Mouse (Mus musculus) liver, embryonic 12.5 days (tissue): ENCODE results near the gene Gm6583. TPM values are rescaled to one million over a fixed set of nuclear protein-coding genes. Genes with fewer than 3 reads are reported as not detected.

Experiments used
- ATAC-seq: fragments of 200-750 bp; cut with Nextera tagmentation; 2 replicates; pipeline ENCODE4 v1.8.0; 2017; ENCODE audit warnings: moderate number of reproducible peaks, mild to moderate bottlenecking, moderate library complexity
- H3K27ac ChIP-seq: fragments of 300-500 bp; sonication (generic); 2 replicates; pipeline ENCODE4 v1.5.1; 2016; ENCODE audit warnings: mild to moderate bottlenecking
- H3K27me3 ChIP-seq: fragments of 300-500 bp; sonication (generic); replicated peaks from 2 replicates; pipeline ENCODE4 v1.6.1; 2016; ENCODE audit warnings: mild to moderate bottlenecking, moderate library complexity
- H3K36me3 ChIP-seq: fragments of 300-500 bp; sonication (generic); 2 replicates; pipeline ENCODE4 v1.6.1; 2016; ENCODE audit warnings: mild to moderate bottlenecking, moderate library complexity
- H3K4me1 ChIP-seq: fragments of 300-500 bp; sonication (generic); 2 replicates; pipeline ENCODE4 v1.6.1; 2016
- H3K4me2 ChIP-seq: fragments of 300-500 bp; sonication (generic); 2 replicates; pipeline ENCODE4 v1.6.1; 2016; ENCODE audit warnings: mild to moderate bottlenecking, moderate library complexity
- H3K4me3 ChIP-seq: fragments of 300-500 bp; sonication (generic); 2 replicates; pipeline ENCODE4 v1.5.1; 2016; ENCODE audit warnings: mild to moderate bottlenecking, moderate library complexity
- H3K9ac ChIP-seq: fragments of 300-500 bp; sonication (generic); 2 replicates; pipeline ENCODE4 v1.6.1; 2016; ENCODE audit warnings: mild to moderate bottlenecking, moderate library complexity
- H3K9me3 ChIP-seq: fragments of 300-500 bp; sonication (generic); replicated peaks from 2 replicates; pipeline ENCODE4 v1.6.1; 2016; ENCODE audit warnings: mild to moderate bottlenecking, moderate library complexity
- WGBS: fragments of 180-500 bp; shearing (Covaris S2); methylation state at CpG from one replicate; pipeline ENCODE4 v1.1.7; 2016; ENCODE audit not compliant: insufficient replicate concordance; 5-methylcytosine and 5-hydroxymethylcytosine counted together
- polyA plus RNA-seq: library from polyadenylated mRNA; unstranded; fragments of >200 nt; fragmentation: Nextera tagmentation; extraction: Ambion mirVana; gene quantifications from 2 replicates; pipeline ENCODE4 v1.2.1, GENCODE M21; 2016

Gene Gm6583
- polyA plus RNA-seq, 1 experiment from 2014 or later = 0.35 TPM

DNA sequence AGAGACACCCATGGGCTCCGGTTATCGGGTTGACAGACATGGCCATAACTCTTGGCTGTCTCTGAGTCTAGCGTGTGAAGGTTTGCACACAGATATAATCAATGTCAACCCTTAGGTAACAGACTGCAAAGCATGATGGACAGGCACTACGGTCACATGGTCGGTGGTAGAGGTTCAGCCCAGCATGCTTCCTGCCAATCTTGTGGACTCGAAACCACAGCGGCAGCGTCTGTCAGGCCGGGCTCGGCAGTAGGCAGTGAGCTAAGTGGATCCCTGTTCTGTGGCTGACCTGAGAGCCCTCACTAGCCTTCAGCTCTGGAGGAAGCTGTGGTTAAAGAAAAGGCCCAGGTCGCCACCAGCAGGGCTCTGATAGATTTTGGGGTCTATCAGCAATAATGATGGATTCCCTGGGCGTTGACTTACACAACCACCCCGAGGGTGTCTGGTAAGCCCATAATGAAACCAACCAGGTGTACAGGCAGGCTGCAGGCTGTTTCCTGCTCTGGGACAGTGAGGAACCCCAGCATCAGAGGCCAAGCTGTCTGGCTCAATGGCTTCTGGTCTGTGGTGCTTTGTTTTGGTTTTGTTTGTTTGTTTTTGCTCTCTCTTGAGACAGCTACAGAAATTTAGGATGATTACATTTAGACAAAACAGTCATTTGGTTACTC is 29.1 kb upstream of the Gm6583 start:
- Histone ChIP-seq H3K9ac (no peak overlapping the region), H3K4me1 (peaks cover 35% of the 10 kb centered on the region), H3K27me3 (no peaks in the 10 kb centered on the region), H3K4me3 (no peak overlapping the region), H3K9me3 (no peaks in the 10 kb centered on the region), H3K36me3 (no peaks in the 10 kb centered on the region), H3K4me2 (no peak overlapping the region), H3K27ac (no peak overlapping the region)
- no peak for ATAC-seq
- WGBS = 26% methylated on average over 13 of the region's 13 CpGs

GRCm38 (mm10) chr5:112382641-112383330 is 27.0 kb upstream of the Gm6583 start:
- no peak overlapping the region for H3K4me2 ChIP-seq
- no peak for ATAC-seq
- no peaks in the 10 kb centered on the region for H3K9me3 ChIP-seq
- no peak overlapping the region for H3K9ac ChIP-seq
- no peak overlapping the region for H3K27ac ChIP-seq
- H3K27me3 ChIP-seq = no peaks in the 10 kb centered on the region
- WGBS = 69% methylated on average over 17 of the region's 17 CpGs
- H3K4me1 ChIP-seq = peaks cover 35% of the 10 kb centered on the region
- H3K4me3 ChIP-seq = no peak overlapping the region
- peaks cover 21% of the 10 kb centered on the region; the same call in 1 of the 2 replicates for H3K36me3 ChIP-seq

- Histone ChIP-seq H3K27ac (no peak overlapping the region), H3K4me2 (no peak overlapping the region), H3K4me3 (no peak overlapping the region), H3K27me3 (no peaks in the 10 kb centered on the region), H3K9ac (no peak overlapping the region), H3K36me3 (peaks cover 26% of the 10 kb centered on the region; the same call in 1 of the 2 replicates), H3K4me1 (peaks cover 34% of the 10 kb centered on the region), H3K9me3 (no peaks in the 10 kb centered on the region)
- WGBS = 76% methylated on average over 8 of the region's 9 CpGs
- no peak for ATAC-seq
Observed at GRCm38 (mm10) chr5:112382042-112382441, 26.2 kb upstream of the Gm6583 start.

DNA sequence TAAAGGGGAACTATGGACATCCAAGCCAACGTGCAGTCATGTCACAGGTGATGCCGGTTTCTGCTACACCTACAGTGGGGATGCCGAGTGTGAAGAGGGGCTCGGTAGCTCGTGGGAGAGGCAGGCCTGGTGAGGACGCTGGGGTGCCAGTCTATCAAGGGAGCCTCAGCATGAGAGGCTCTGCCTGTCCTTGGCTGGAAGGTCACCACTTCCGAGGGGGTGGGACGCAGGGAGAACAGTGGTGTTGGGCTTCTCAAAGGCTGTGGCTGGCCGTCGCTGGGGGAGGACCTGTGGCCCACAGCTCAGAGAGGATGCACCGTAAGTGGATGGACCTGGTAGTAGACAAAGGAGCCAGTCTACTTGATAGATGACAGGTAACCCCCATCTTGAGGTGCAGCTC is 25.3 kb upstream of the Gm6583 start:
- no peak overlapping the region for H3K27ac ChIP-seq
- WGBS = 63% methylated on average over 11 of the region's 11 CpGs
- H3K27me3 ChIP-seq = no peaks in the 10 kb centered on the region
- H3K4me3 ChIP-seq = no peak overlapping the region
- no peak overlapping the region for H3K9ac ChIP-seq
- peaks cover 26% of the 10 kb centered on the region; the same call in 1 of the 2 replicates for H3K36me3 ChIP-seq
- H3K4me2 ChIP-seq = no peak overlapping the region
- no peaks in the 10 kb centered on the region for H3K9me3 ChIP-seq
- ATAC-seq = no peak
- peaks cover 26% of the 10 kb centered on the region for H3K4me1 ChIP-seq

DNA sequence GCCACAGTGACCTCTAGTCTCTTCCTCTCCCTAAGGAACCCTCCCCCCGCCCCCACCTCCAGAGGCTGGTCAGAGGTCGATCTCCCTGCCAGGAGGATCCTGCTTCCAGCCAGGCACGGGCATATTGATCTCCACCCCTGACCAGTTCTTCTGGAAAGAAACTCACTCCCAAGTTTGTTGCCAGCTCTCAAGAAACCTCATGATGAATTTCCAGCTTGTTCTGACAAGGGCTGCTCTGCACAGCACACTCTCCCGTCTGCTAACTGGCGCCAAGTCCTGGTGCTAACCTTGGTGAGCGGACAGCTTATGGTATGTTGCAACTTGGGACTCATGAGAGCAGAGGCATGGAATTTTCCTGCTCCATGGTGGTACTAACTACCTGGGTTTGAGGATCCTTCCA is 22.9 kb upstream of the Gm6583 start:
- no peak for ATAC-seq

GRCm38 (mm10) chr5:112377380-112377779 is 21.5 kb upstream of the Gm6583 start:
- no peak for ATAC-seq
- no peaks in the 10 kb centered on the region for H3K9me3 ChIP-seq
- 88% methylated on average over 1 of the region's 1 CpGs for WGBS
- peaks cover 61% of the 10 kb centered on the region for H3K36me3 ChIP-seq
- no peak overlapping the region for H3K4me3 ChIP-seq
- H3K27me3 ChIP-seq = no peaks in the 10 kb centered on the region
- H3K27ac ChIP-seq = no peak overlapping the region
- H3K9ac ChIP-seq = no peak overlapping the region
- no peak overlapping the region for H3K4me2 ChIP-seq
- peaks cover 8% of the 10 kb centered on the region for H3K4me1 ChIP-seq

More for the DNA sequence above, 22.9 kb upstream of the Gm6583 start:
- WGBS = 71% methylated on average over 6 of the region's 6 CpGs
- Histone ChIP-seq H3K9ac (no peak overlapping the region), H3K27me3 (no peaks in the 10 kb centered on the region), H3K4me3 (no peak overlapping the region), H3K4me1 (peaks cover 9% of the 10 kb centered on the region), H3K27ac (no peak overlapping the region), H3K9me3 (no peaks in the 10 kb centered on the region), H3K36me3 (peaks cover 49% of the 10 kb centered on the region), H3K4me2 (no peak overlapping the region)

DNA sequence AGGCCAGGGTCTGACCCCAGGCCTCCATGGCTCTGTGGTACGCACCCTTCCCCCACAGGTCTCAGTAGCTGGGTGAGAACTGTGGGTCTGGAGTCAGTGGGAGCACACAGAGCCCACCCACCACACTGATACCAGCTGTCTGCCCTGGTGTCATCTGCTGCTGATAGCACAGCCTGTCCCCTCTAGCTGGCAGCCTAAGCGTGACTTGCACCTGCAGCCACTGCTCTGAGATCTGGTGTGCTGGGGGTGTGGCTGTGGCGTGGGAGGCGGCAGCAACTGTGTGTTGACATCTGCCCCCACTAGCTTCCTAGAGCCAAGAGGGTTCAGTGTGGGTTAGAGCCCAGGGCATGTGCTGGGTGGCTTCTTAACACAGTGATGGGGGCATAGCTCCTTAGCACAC is 20.3 kb upstream of the Gm6583 start:
- H3K36me3 ChIP-seq = peaks cover 74% of the 10 kb centered on the region
- H3K27me3 ChIP-seq = no peaks in the 10 kb centered on the region
- WGBS = 59% methylated on average over 4 of the region's 4 CpGs
- peak; percentile 61; the same call in 1 of the 2 replicates for ATAC-seq
- H3K4me2 ChIP-seq = no peak overlapping the region
- no peak overlapping the region for H3K4me3 ChIP-seq
- peaks cover 4% of the 10 kb centered on the region; the same call in 1 of the 2 replicates for H3K4me1 ChIP-seq
- H3K27ac ChIP-seq = no peak overlapping the region; the same call in 1 of the 2 replicates
- H3K9ac ChIP-seq = no peak overlapping the region
- no peaks in the 10 kb centered on the region for H3K9me3 ChIP-seq

GRCm38 (mm10) chr5:112371933-112372332 is 16.1 kb upstream of the Gm6583 start:
- WGBS = 75% methylated on average over 7 of the region's 7 CpGs
- no peak for ATAC-seq
- Histone ChIP-seq H3K27ac (no peak overlapping the region), H3K9ac (no peak overlapping the region), H3K4me2 (no peak overlapping the region), H3K4me1 (peaks cover 4% of the 10 kb centered on the region; the same call in 1 of the 2 replicates), H3K4me3 (no peak overlapping the region), H3K36me3 (peaks cover 78% of the 10 kb centered on the region), H3K9me3 (no peaks in the 10 kb centered on the region), H3K27me3 (no peaks in the 10 kb centered on the region)

DNA sequence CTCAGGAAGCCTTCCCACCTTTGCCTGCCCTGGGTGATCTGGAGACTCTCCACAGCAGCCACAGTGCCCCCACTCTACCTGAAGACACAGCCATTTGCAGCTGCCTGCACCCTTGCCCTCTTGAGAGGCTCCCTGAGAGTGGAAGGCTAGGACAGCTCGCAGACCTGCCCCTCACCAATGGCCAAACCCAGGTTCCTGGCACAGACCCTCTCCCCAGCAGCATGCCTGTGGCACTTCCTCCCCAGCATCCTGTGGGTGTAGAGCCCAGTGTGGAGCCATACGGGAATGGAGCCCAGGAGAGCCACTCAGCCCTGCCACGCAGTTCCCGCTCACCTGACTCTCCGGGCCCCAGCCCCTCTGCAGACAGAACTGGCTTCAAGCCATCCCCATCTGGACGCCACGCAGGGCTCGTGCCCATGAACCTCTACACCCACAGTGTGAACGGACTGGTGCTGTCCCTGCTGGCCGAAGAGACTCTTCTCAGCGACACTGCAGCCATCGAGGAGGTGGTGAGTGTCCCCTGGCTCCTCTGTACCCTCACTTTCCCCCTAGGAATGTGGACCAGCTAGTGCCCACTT is 14.5 kb upstream of the Gm6583 start:
- Histone ChIP-seq H3K9ac (no peak overlapping the region), H3K4me1 (no peaks in the 10 kb centered on the region), H3K4me2 (no peak overlapping the region), H3K4me3 (no peak overlapping the region), H3K27me3 (no peaks in the 10 kb centered on the region), H3K27ac (no peak overlapping the region), H3K36me3 (peaks cover 83% of the 10 kb centered on the region), H3K9me3 (no peaks in the 10 kb centered on the region)
- ATAC-seq = no peak
- WGBS = 87% methylated on average over 12 of the region's 12 CpGs

DNA sequence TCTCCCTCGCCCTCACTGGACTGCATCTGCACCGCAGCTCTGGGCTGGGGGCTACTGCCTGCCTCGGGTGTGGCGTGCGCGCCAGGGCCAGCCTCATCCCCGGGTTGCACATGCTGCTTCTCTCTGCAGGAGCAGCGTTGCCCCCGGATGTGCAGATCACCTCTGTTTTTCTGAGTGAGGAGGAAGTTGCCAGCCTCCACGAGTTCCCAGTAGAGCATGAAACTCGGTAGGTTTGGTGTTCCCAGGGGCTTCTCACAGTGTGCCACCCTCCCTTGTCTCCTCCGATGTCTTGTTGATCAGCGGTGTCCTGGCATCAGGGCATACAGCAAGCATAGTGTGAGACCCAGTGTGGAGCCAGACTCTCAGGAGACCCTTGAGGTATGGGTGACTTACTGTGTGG is 13.5 kb upstream of the Gm6583 start:
- H3K4me1 ChIP-seq = no peaks in the 10 kb centered on the region
- H3K4me3 ChIP-seq = no peak overlapping the region
- no peak for ATAC-seq
- no peaks in the 10 kb centered on the region for H3K9me3 ChIP-seq
- H3K4me2 ChIP-seq = no peak overlapping the region
- no peaks in the 10 kb centered on the region for H3K27me3 ChIP-seq
- H3K27ac ChIP-seq = no peak overlapping the region
- H3K9ac ChIP-seq = no peak overlapping the region
- WGBS = 82% methylated on average over 13 of the region's 13 CpGs
- H3K36me3 ChIP-seq = peaks cover 83% of the 10 kb centered on the region

DNA sequence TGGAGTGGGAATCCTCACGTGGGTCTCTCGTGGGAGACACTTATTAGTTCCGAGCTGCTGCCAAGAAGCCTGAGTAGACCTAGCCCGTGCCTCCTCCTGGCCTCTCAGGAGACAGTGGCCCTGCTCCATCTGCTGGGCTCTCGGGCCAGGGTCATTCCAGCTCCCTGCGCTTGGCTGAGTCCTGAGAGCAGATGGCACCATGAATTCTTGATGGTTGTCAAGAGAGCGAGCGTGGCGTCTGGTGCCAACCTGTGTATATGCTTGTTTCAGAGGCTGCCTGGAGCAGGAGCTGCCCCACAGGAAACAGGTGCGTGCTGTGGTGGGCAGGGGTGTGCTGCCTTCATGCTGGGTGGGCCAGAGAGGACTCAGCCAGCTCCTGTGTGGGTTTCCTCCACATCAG is 12.8 kb upstream of the Gm6583 start:
- no peak for ATAC-seq
- no peak overlapping the region for H3K9ac ChIP-seq
- H3K27me3 ChIP-seq = no peaks in the 10 kb centered on the region
- no peak overlapping the region for H3K4me3 ChIP-seq
- peaks cover 83% of the 10 kb centered on the region for H3K36me3 ChIP-seq
- no peak overlapping the region for H3K27ac ChIP-seq
- H3K4me1 ChIP-seq = peaks cover 6% of the 10 kb centered on the region; the same call in 1 of the 2 replicates
- no peak overlapping the region for H3K4me2 ChIP-seq
- WGBS = 87% methylated on average over 10 of the region's 10 CpGs
- no peaks in the 10 kb centered on the region for H3K9me3 ChIP-seq

DNA sequence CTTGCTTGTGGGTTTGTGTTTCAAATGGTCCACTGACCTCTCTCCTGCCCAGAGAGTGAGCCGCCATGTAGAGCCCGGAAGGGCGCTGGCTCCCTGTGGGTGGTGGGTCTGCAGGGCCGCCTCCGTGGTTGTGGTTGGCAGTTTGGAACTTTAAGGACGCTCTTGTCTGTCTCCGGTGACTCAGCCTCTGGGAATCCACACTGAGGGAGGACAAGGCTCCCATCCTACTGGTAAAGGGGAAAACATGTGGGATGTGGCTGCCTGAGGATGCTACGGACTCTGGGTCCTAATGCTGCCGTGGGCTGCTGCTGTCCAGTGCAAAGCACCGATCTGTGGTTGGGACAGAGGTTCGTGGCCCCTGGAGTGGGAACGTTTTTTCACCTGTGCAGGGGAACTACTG is 12.1 kb upstream of the Gm6583 start:
- peaks cover 83% of the 10 kb centered on the region for H3K36me3 ChIP-seq
- 75% methylated on average over 12 of the region's 12 CpGs for WGBS
- H3K4me2 ChIP-seq = no peak overlapping the region

More for the DNA sequence above, 12.1 kb upstream of the Gm6583 start:
- Histone ChIP-seq H3K27ac (no peak overlapping the region), H3K9me3 (no peaks in the 10 kb centered on the region), H3K4me1 (peaks cover 13% of the 10 kb centered on the region; the same call in 1 of the 2 replicates), H3K27me3 (no peaks in the 10 kb centered on the region), H3K9ac (no peak overlapping the region), H3K4me3 (no peak overlapping the region)
- ATAC-seq = no peak
